7 mouse cellular contexts compared by ENCODE assay signal in genomic region chr2:156392461-156393154, GRCm38 (mm10). TPM values are rescaled to one million over a fixed set of nuclear protein-coding genes. Genes with fewer than 3 reads are reported as not detected.
A peak's percentile ranks its signal among the peaks of the same experiment; 100 is the strongest.
DNase-seq lines count a peak whose midpoint lies in the region; ATAC-seq and TF ChIP-seq lines count a peak whose summit lies in the region.
"Not testable (repeated sequence)": the region's sequence is repeated elsewhere in the genome, so short reads cannot be mapped to it uniquely, and the experiment has no call there.

No protein-coding gene starts in this region.

- TF ChIP-seq CTCF in kidney, adult 2 months (conservative IDR thresholded peaks at IDR 0.05; ENCODE audit: insufficient read depth, insufficient read length, low read depth, low read length): not testable (repeated sequence)

- peak; percentile 12 for TF ChIP-seq POLR2A in kidney, adult 2 months (IDR thresholded peaks at IDR 0.05; ENCODE audit: low read depth, low read length)

- not testable (repeated sequence) for H3K9me3 ChIP-seq in limb, embryonic 13.5 days; midbrain, embryonic 15.5 days

- not testable (repeated sequence) for H3K4me1 ChIP-seq in kidney, adult 2 months (ENCODE audit: control insufficient read depth, insufficient read depth, low read length); limb, embryonic 13.5 days; midbrain, embryonic 15.5 days

- 1% methylated on average over 19 of the region's 63 CpGs for WGBS in kidney, adult 2 months
- 0% methylated on average over 6 of the region's 63 CpGs for WGBS in limb, embryonic 13.5 days
- 0% methylated on average over 1 of the region's 63 CpGs for WGBS in midbrain, embryonic 15.5 days

- peak; percentile 92 for ATAC-seq in limb, embryonic 13.5 days (ENCODE audit: low FRiP score, low read depth)
- peak; percentile 93 for ATAC-seq in midbrain, embryonic 15.5 days (replicated peaks)

- H3K9ac ChIP-seq in limb, embryonic 13.5 days: 0 out of 2 replicates have a peak overlapping the region, but pooled peaks have one; percentile 56
- not testable (repeated sequence) for H3K9ac ChIP-seq in midbrain, embryonic 15.5 days

- peak overlapping the region; percentile 41 for H3K4me2 ChIP-seq in limb, embryonic 13.5 days (replicated peaks)
- H3K4me2 ChIP-seq in midbrain, embryonic 15.5 days: peak overlapping the region; percentile 43

- H3K4me3 ChIP-seq in kidney, adult 2 months (ENCODE audit: insufficient read depth, low read depth, low read length): peak overlapping the region; percentile 10; the same call in 1 of the 2 replicates
- peak overlapping the region; percentile 40 for H3K4me3 ChIP-seq in limb, embryonic 13.5 days
- peak overlapping the region; percentile 38 for H3K4me3 ChIP-seq in midbrain, embryonic 15.5 days

- not testable (repeated sequence) for H3K36me3 ChIP-seq in kidney, adult 2 months (ENCODE audit: control insufficient read depth, insufficient read depth, low read length); limb, embryonic 13.5 days; midbrain, embryonic 15.5 days (replicated peaks)

- peak; percentile 61 for DNase-seq in adrenal gland, adult 8-10 months
- DNase-seq in embryo, embryonic 9.5 days (ENCODE audit: extremely low spot score): peak; percentile 80
- peak; percentile 80 to 85 for DNase-seq in heart, adult 18-20 months
- DNase-seq in kidney, adult 2 months: peak; percentile 87
- DNase-seq in spleen, adult 18-20 months: peak; percentile 55 to 61

- H3K27ac ChIP-seq in kidney, adult 2 months (ENCODE audit: insufficient read depth, low read depth, low read length); limb, embryonic 13.5 days: not testable (repeated sequence)
- H3K27ac ChIP-seq in midbrain, embryonic 15.5 days: peak overlapping the region; percentile 65

- not testable (repeated sequence) for H3K27me3 ChIP-seq in kidney, adult 2 months (replicated peaks; ENCODE audit: control insufficient read depth, insufficient read depth, low read length); limb, embryonic 13.5 days; midbrain, embryonic 15.5 days (replicated peaks)

RNA-seq across cellular contexts. Expression of gene Epb41l1, which starts 28.1 kb away (rescaled TPM):
- total RNA-seq in adrenal gland, adult 8-10 months (2022): 100 to 1,000 TPM in 2 of 4 experiments, 10 to 100 TPM in 2; 72.4 to 109 (median 91.3) TPM
- 10 to 100 TPM in 1 of 2 experiments, 1 to 10 TPM in 1; 7.5 to 10.5 TPM for total RNA-seq in heart, adult 18-20 months (2021)
- 38.1 and 38.7 TPM in 2 replicates for polyA plus RNA-seq in kidney, adult 2 months (2012; rRNA removed)
- 3.3 and 3.7 TPM in 2 replicates for polyA plus RNA-seq in limb, embryonic 13.5 days (2015; fragmentation: Nextera tagmentation; extraction: Ambion mirVana)
- 15.6 and 19.6 TPM in 2 replicates for polyA plus RNA-seq in midbrain, embryonic 15.5 days (2015; fragmentation: Nextera tagmentation; extraction: Ambion mirVana)
